Mouse (Mus musculus) v-Abl transformed pro-B cells (cell line): Measurements from ENCODE around the gene Coro6.

Experiments used
- in situ Hi-C, 2 experiments: fragments of 400-800 bp; cut with MboI; formaldehyde crosslinking; loops; one replicate each; pipeline ENCODE4 v1.15.1; 2025; ENCODE audit not compliant: unreplicated experiment in 2 of 2

The Coro6 gene

DNA sequence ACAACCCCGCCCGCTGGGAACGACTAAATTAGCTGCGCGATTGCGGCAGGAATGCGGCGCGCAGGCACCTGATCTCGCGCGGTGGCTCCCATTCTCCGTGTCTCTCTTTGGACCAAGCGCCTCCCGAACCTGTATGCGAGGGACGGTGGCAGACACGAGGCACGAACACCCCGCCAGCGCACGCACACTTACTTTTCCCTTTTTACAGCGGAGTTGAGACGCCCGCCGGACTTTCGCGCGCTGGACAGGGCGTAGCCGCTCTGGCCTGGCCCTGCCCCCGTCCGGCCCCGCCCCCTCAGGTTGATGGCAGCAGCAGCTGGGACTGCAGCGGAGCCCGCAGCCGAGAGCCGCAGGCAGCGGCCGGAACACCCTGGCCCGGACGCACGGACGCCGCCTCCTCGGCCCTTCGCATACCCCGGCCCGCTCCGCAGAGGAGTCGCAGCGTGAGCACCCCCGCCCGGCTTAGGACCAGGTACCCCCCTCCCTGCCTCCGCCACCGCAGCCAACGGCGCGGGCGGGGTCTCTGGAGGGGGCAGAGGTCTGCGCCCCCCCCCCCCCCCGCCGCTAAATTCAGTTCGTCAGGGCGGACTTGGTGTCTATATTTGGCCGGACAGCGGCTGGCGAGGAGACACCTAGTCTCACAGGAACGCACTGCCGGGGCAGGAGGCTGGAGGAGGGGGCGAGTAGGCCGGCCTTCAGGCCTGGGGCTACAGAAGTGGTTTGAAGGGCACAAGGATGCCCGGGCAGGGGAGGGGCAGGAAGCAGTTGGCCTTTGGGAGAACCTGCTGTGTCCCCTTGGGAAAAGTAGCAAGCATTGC lies at the start of gene Coro6:
Coro6 (plus strand) TSS at position 129 of the 818 bp plus-strand sequence.
- in situ Hi-C loops = loop anchor here (5.0 to 25.0 kb wide), 3 partner anchors 40 to 475 kb away; partner anchors contain the start of gene Slc6a4 (in 1 of the 2)

DNA sequence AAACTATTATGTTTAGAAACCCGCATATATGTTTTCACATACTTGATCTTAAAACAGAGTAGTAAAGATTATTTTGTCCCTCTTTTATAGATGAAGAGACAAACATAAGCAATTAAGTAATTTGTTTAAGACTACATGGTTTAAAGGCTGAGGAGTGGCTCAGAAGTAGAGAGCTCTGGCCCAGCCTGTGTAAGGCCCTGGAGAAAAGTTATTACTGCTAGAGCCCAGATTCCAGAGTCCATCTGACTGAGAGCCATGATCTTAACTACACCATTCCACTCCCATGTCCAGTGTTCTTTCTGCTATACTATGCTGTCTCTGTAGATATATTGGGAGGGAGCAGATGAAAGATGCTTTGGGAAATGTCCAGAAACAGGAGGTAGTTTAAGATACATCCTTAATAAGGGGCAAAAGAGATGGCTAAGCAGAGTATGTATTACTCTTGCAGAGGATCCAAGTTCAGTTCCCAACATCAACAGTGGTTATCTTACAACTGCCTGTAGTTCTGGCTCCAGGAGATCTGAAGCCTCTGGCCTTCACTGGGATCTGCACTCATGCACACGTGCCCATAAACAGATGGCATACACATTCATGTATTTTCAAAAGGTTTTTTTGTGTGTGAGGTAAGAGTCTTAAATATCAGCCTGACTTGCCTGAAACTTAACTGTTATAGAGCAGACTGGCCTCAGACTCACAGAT lies 47.9 kb upstream of the Coro6 start:
- in situ Hi-C loops = no loop called here

DNA sequence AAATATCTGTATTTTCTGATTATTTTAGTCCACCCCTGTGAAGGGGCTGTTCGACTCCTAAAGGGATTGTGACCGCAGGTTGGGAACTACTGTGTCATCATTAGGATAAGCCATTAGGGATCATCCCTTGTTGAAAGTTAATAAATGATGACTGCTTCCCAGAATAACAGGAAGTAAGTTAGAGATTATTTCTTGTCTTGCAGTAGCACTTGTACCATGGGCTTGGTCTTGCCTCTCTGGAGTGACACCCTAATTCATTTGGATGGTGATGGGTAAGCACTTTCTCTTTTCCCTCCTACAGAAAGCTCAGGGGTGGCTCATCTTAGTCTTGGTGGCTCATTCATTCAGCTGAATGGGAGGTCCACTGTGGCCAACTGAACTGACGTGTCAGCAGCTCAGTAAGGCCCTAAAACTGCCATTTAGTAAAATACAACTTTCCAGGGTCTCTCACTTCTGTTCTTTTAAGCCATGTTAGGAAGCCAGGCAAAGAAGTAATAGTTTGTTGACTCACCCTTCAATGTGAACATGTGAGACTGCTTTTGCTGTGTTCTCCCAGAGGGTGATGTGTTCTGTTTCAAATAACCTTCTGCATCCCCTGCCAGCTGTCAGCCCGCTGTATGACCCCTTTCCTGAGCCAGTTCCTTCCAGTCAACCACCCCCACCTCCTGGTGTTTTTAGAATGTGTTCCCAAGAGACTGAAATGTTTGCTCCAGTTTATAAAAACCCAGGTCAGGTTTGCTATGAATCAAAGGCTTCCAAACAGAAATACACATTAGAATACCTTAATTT lies 45.8 kb upstream of the Coro6 start:
- in situ Hi-C loops = no loop called here

DNA sequence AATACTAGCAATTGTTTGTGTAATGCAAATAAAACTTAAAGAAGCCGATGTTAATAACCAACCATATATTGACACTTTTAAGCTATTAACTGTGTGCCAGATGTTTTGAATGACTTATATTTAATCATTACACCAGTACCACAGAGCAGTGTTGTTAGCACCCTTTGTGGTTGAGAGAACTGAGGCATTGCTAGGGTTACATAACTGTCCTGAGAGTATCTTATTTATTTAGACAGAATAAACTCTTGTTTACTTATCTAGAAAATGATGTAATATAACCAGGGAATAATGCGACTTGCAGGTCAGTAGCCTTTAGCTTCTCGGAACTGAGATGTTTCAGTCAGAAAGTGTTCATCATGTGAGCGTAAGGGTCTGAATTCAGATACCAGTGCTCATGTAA lies 44.2 kb upstream of the Coro6 start:
- in situ Hi-C loops = no loop called here

DNA sequence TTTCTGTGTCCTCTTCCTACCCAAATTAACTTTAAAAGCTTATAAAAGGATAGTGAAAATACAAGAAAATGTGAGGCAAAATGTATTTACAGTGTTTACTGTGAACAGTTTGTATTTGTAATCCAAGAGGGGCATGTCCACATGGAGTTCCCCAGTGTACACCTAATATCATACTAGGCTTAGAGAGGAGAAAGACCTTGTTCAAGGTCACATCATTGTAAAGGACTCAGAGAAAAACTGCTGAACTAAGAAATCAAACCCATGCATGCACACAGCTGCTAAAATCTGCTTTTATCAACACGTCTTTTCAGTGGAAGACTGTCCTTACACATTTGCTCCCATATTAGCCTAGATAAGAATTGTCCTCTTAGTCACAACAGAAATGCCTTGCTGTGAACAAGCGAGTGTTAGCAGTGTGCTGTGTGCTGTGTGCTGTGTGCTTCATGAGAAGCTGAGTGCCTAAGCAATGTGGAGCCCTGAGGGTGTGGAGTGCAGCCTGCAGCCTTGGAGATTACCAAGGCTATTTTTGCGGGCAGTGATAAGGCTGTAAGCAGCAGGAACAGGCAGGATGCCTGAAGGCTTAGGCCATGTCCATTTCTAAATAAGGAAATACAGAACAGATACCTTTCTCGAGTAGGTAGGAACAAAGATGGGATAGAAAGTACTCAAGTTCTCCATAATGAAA lies 38.9 kb upstream of the Coro6 start:
- in situ Hi-C loops = no loop called here

DNA sequence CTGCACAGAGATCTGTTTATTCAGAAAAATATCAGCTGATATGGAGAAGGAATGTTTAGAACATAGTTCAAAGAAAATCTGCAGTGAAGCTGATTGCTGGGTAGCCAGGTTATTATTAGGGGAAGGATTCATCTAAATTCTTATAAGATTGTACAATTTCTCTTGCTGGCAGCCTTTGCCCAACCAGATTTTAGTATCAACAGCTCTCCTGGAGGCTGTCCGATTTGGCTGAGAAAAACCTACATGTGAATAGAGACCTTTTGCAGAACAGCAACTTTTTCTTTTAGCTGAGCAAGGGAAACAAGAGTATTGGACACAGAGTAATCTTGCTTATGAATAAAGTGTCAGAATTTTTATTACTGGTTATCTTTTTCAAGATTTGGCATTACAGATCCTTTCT lies 33.8 kb upstream of the Coro6 start:
- in situ Hi-C loops = no loop called here

DNA sequence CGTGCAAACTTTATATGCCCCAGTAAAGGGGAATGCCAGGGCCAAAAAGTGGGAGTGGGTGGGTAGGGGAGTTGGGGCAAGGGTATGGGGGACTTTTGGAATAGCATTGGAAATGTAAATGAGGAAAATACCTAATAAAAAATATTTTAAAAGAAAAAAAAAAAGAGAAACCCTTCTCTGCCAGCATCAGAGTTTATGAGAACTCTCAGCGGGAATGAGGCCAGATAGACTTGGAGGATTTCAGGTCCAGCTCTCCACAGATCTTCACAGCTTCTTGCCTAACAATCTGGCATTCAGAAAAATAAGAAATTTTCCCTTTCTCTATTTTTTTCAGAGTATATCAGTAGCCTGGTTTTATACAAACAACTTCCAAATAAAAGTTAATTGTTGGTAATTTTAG lies 25.2 kb upstream of the Coro6 start:
- in situ Hi-C loops = no loop called here

DNA sequence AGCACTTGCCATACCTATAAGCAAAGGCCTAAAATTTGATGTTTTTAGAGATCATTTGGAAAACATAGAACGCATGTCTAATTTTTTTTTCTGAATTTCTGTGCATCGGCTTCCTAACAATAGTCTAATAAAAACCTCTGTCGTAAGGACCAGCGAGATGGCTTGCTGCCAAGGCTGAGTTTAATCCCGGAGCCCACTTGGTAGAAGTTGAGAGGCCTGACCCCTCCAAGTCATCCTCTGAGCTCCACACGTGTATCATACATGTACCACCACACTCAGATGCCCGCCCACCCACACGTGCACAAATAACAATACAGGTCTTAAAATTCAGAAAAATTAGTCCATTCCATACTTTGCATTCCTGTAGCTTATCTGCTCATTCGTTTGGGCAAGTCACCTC lies 22.1 kb upstream of the Coro6 start:
- in situ Hi-C loops = loop anchor here (5.0 to 10.0 kb wide), 3 partner anchors 53 to 225 kb away; partner anchors contain the start of gene Ssh2 (in 1 of the 2)

DNA sequence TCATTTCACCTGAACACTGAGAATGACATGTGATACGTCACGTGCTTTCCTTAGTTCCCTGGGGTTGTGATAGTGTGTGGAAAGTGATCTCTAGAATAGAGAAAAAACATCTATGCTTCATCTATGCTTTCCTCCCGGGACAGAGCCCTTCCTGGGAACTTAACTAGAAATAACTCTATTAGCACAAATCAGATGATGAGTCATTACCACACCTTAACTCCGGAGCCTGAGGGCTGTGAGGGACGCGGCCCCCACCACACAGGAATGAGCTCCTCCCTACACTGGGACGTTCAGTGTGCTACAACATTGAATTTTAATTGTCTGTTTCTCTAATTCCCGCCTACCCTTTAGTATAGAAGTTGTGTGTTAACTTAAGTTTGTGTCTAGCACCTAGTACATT lies 21.2 kb upstream of the Coro6 start:
- in situ Hi-C loops = loop anchor here (5.0 to 10.0 kb wide), 3 partner anchors 54 to 226 kb away; partner anchors contain the start of gene Ssh2 (in 1 of the 2)

DNA sequence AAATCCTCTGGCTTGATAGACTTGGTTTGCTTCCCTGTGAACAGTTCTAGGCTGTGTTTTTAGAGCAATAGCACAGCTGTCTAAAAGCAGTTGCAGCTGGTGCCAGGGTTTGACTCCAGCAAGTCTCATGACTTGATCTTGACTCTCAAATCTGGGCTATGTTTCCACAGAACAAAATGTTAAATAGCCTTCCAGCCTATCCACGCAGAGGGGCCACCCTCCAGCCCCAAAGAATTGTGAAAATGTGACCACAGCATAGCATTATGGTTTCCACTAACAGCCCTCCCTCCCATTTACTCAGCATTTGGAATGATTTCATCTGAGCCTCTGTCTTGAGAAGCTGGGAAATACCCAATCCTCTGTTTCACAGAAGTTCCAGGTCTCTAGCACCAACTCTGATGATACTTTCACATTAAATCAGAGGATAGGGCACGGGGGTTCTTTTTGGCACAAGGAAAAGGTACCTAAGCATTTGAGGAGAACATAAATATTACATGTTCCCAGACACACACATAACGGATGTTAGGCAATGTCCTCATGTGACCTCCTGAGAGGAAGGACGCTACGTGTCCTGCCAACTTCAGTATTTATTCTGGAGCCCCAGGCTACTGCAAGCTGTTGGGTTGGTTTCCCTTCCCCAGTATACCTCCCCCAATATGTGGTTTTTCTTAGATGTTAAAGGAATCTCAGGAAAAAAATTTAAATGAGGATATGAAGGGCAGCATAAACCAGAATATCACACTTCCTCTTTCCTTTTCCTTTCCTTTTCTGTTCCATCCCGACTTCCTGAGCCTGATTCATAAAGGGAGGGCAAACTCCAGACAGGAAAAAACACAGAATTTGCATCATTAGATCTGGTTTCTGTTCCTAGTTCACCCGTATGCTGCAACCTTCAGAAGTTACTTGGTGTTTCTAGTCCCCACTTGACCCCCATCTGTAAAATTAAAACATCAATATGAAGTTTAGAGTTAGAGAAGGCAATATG lies 19.7 kb upstream of the Coro6 start:
- in situ Hi-C loops = loop anchor here (5.0 to 10.0 kb wide), 3 partner anchors 55 to 228 kb away; partner anchors contain the start of gene Ssh2 (in 1 of the 2)

DNA sequence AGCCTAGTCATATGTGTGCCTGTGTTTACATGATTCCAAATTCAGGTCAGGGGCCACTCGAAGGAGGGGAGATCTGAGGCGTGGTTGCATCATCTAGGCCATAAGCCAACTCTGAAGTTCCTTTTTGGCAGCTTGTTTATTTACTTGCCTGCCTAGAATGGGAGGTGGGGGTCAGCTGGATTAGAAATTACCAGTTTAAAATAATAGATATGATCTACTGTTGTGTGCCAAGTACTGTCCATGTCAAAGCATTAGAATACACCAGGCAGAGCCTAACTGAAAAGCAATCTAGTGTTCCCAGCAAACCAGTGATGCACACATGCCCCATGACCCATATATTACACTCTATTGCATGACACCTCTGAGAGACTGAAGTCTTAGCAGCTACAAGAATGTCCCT lies 17.3 kb upstream of the Coro6 start:
- in situ Hi-C loops = loop anchor here (5.0 to 10.0 kb wide), 6 partner anchors 58 to 343 kb away; partner anchors contain the start of gene Ssh2 (in 1 of the 2)

DNA sequence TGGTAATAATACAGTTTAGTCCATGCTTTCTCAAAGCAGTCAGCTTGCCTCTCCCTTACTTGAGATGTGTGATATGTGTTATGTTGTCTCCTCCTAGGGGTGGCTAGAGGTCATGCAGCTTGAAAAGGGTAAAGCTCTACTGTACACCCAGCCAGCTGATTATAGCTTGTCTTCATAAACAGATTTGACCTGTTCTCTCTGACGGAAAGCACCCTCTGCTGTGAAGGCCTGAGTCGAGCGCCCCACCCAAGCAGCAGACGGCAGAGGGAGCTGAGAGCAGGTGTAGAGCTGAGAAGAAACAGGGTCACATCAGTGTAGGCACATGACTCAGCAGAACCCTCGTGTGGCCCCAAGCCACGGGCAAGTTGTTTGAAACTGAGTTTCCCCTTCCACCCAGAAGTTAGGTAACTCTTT lies 15.6 kb upstream of the Coro6 start:
- in situ Hi-C loops = loop anchor here (5.0 to 10.0 kb wide), 5 partner anchors 102 to 344 kb away; partner anchors contain the start of gene Ssh2 (in 1 of the 2)

DNA sequence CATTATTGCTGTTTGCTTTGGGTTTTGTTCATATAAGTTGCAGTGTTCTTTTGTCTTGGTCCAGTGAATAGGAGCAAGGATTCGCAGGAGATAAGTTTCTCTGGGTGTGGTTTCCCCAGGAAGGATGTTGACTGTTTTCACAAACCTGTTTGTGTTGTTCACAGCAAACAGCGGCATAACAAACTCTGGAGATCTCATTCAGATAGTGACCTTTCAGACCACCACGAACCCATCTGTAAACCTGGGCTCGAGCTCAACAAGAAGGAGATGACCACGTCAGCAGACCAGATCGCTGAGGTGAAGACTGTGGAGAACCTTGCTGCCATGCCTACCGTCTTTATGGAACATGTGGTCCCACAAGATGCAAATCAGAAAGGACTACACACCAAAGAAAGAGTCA lies 13.0 kb upstream of the Coro6 start:
- in situ Hi-C loops = loop anchor here (5.0 to 10.0 kb wide), 5 partner anchors 104 to 347 kb away; partner anchors contain the start of gene Ssh2 (in 1 of the 2)

DNA sequence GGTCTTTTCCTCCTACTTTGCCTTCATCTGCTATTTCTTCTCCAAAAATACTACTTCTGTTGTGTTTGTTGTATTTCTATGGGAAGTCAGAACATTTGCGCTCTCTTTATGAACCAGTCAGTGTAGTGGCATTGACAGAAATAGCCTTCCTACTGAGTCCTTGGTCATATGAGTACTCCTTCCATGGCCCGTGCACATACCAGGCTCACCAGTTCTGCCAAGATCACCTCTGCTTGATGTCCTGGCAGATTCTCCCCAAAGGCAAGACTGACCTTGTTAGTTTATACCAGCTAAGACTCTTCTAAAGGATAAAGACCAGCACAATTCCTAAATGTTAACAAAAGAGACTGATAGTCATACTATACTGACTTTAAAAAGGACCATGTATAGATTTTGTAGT lies 10.5 kb upstream of the Coro6 start:
- in situ Hi-C loops = loop anchor here (5.0 to 25.0 kb wide), 3 partner anchors 349 to 464 kb away; partner anchors contain the start of gene Slc6a4 (in 2 of the 2)

DNA sequence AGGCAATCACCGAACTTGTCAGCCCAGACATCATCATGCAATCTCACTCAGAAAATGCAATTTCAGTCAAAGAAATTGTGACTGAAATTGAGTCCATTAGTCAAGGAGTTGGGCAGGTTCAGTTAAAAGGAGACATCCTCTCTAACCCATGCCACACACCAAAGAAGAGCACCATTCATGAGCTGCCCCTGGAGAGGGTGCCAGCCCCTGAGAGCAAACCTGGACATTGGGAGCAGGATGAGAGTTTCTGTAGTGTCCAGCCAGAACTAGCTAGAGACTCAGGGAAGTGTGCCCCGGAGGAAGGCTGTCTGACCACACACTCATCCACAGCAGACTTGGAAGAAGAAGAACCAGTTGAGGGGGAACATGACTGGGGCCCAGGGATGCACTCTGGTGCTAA lies 8.8 kb upstream of the Coro6 start:
- in situ Hi-C loops = loop anchor here (5.0 to 25.0 kb wide), 3 partner anchors 351 to 466 kb away; partner anchors contain the start of gene Slc6a4 (in 2 of the 2)

DNA sequence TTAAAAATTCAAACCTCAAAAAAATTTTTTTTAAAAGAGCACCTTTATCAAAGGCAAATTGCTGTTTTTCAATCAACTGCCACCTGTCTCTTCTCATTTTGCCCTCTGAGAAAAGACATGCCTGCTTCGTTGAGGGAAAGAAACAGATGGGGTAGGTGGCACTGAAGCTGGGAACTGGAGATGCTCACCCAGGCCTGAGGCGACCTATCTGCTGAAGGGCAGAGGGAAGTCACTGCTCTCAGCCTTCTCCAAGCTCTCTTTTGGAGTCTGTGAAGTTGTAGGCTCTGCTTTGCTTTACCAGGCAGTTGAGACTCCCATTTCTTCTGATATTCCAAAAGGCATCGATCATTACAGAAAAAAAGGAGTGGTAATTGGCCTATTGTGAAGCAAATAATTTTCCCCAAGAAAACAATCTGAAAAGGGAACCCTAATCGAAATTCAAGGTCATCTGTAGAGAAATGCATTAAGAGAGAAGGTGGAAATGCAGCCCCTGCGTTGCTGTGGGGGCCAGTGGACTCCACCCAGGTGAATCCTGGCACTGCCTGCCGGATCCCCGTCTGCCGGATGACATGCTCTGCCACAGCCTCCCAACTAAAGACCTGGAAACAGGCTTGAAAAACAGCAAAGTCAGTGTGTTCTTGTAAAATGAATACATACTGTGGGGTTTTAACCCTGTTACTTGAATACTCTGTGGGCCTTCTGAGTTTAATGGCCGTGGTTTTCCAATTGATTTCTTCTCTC lies 6.3 kb upstream of the Coro6 start:
- in situ Hi-C loops = loop anchor here (10.0 to 25.0 kb wide), 2 partner anchors 461 to 469 kb away; partner anchors contain the start of gene Slc6a4 (in 2 of the 2)

DNA sequence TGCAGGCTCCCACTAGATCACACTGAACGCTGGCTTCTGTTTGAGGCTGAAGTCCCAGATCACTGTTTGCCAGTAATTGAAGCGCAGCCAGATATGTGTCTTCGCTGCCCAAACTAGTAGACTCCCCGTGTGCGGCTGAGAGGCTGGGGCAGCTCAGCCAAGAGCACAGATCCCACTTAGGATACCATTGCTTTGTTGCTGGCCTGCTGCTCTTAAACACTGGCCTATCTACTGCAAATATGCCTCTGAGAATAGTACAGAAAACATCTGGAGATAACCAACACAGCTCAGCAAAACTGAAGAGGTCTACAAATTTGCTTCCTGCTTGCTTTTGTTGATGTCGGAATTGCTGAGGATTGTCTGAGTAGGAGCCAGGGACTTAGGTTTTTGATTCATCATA lies 5.3 kb upstream of the Coro6 start:
- in situ Hi-C loops = loop anchor here (10.0 to 25.0 kb wide), 2 partner anchors 462 to 470 kb away; partner anchors contain the start of gene Slc6a4 (in 2 of the 2)

DNA sequence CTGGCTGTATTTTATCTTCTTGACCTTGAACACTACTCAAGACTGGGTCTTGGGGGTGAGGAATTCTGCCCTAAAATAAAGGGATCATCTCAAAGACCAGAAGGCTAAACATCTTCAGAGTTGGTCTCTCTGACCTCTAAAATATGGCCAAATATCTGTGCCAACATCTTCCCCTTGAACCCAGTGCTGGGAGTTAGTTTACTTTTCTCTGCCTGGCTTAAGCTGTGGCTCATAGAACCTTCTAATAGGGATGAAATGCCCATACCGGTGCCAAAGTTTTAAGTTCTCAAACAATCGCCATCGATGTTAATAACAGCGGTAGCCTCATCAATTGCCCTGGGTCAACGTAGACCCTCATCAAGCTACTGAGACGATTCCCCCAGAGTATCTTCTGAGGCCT lies 355 bp upstream of the Coro6 start:
- in situ Hi-C loops = loop anchor here (5.0 to 25.0 kb wide), 3 partner anchors 40 to 475 kb away; partner anchors contain the start of gene Slc6a4 (in 1 of the 2)
